Mouse (Mus musculus) forebrain, embryonic 13.5 days (tissue): ENCODE data around the gene Tnrc6c. TPM values are rescaled to one million over a fixed set of nuclear protein-coding genes. Genes with fewer than 3 reads are reported as not detected.

Experiments used
- ATAC-seq: fragments of 200-750 bp; cut with Nextera tagmentation; 2 replicates; pipeline ENCODE4 v1.8.0; 2017
- H3K27ac ChIP-seq: fragments of 300-500 bp; sonication (generic); 2 replicates; pipeline ENCODE4 v1.5.1; 2015; ENCODE audit warnings: inconsistent platforms, mild to moderate bottlenecking, moderate library complexity
- H3K27me3 ChIP-seq: fragments of 300-500 bp; sonication (generic); 2 replicates; pipeline ENCODE4 v1.6.1; 2015; ENCODE audit warnings: mild to moderate bottlenecking, inconsistent platforms
- H3K36me3 ChIP-seq: fragments of 300-500 bp; sonication (generic); 2 replicates; pipeline ENCODE4 v1.6.1; 2015; ENCODE audit warnings: mild to moderate bottlenecking, inconsistent platforms; ENCODE audit not compliant: poor library complexity, severe bottlenecking
- H3K4me1 ChIP-seq: fragments of 300-500 bp; sonication (generic); 2 replicates; pipeline ENCODE4 v1.6.1; 2015; ENCODE audit warnings: inconsistent platforms
- H3K4me2 ChIP-seq: fragments of 300-500 bp; sonication (generic); 2 replicates; pipeline ENCODE4 v1.6.1; 2015; ENCODE audit warnings: inconsistent platforms, mild to moderate bottlenecking, moderate library complexity
- H3K4me3 ChIP-seq: fragments of 300-500 bp; sonication (generic); 2 replicates; pipeline ENCODE4 v1.5.1; 2015; ENCODE audit warnings: mild to moderate bottlenecking, inconsistent platforms
- H3K9ac ChIP-seq: fragments of 300-500 bp; sonication (generic); 2 replicates; pipeline ENCODE4 v1.6.1; 2015; ENCODE audit warnings: mild to moderate bottlenecking, inconsistent platforms
- H3K9me3 ChIP-seq: fragments of 300-500 bp; sonication (generic); replicated peaks from 2 replicates; pipeline ENCODE4 v1.6.1; 2016; ENCODE audit warnings: inconsistent platforms
- WGBS: fragments of 180-500 bp; shearing (Covaris S2); methylation state at CpG from one replicate; pipeline ENCODE4 v1.1.7; 2015; 5-methylcytosine and 5-hydroxymethylcytosine counted together
- polyA plus RNA-seq: library from polyadenylated mRNA; unstranded; fragments of >200 nt; fragmentation: Nextera tagmentation; extraction: Ambion mirVana; gene quantifications from 2 replicates; pipeline ENCODE4 v1.2.1, GENCODE M21; 2015

Tnrc6c gene
- polyA plus RNA-seq, 1 experiment from 2014 or later = 23.7 TPM

GRCm38 (mm10) chr11:117764319-117764718, 110.2 kb downstream of the Tnrc6c start:
- WGBS = 91% methylated on average over 9 of the region's 9 CpGs
- Histone ChIP-seq H3K27ac (no peak overlapping the region), H3K9ac (no peak overlapping the region), H3K4me3 (no peak overlapping the region), H3K9me3 (no peaks in the 10 kb centered on the region), H3K4me1 (peaks cover 5% of the 10 kb centered on the region), H3K36me3 (peaks cover 73% of the 10 kb centered on the region), H3K4me2 (no peak overlapping the region), H3K27me3 (no peaks in the 10 kb centered on the region)
- no peak for ATAC-seq

- peaks cover 15% of the 10 kb centered on the region for H3K4me1 ChIP-seq
- H3K9ac ChIP-seq = no peak overlapping the region
- H3K9me3 ChIP-seq = no peaks in the 10 kb centered on the region
- WGBS = 91% methylated on average over 5 of the region's 5 CpGs
- H3K4me3 ChIP-seq = no peak overlapping the region
- H3K4me2 ChIP-seq = no peak overlapping the region
- no peak for ATAC-seq
- peaks cover 62% of the 10 kb centered on the region for H3K36me3 ChIP-seq
- no peak overlapping the region for H3K27ac ChIP-seq
- no peaks in the 10 kb centered on the region for H3K27me3 ChIP-seq
Observed at GRCm38 (mm10) chr11:117765361-117765760, 111.3 kb downstream of the Tnrc6c start.

- Histone ChIP-seq H3K9me3 (no peaks in the 10 kb centered on the region), H3K4me2 (no peak overlapping the region), H3K4me1 (peaks cover 16% of the 10 kb centered on the region), H3K27ac (no peak overlapping the region; the same call in 1 of the 2 replicates), H3K36me3 (peaks cover 53% of the 10 kb centered on the region), H3K4me3 (no peak overlapping the region), H3K9ac (no peak overlapping the region), H3K27me3 (no peaks in the 10 kb centered on the region)
- no peak for ATAC-seq
- WGBS = 85% methylated on average over 3 of the region's 3 CpGs
Observed at GRCm38 (mm10) chr11:117766275-117766674, 112.2 kb downstream of the Tnrc6c start.

- Histone ChIP-seq H3K4me1 (peaks cover 16% of the 10 kb centered on the region), H3K9me3 (no peaks in the 10 kb centered on the region), H3K4me3 (no peak overlapping the region), H3K9ac (no peak overlapping the region; the same call in 1 of the 2 replicates), H3K27ac (peak overlapping the region; percentile 28; the same call in 1 of the 2 replicates), H3K4me2 (no peak overlapping the region), H3K36me3 (peaks cover 29% of the 10 kb centered on the region), H3K27me3 (no peaks in the 10 kb centered on the region)
- 78% methylated on average over 20 of the region's 20 CpGs for WGBS
- no peak for ATAC-seq
Observed at GRCm38 (mm10) chr11:117768725-117769682, 114.9 kb downstream of the Tnrc6c start.

- Histone ChIP-seq H3K4me2 (no peak overlapping the region), H3K36me3 (peaks cover 23% of the 10 kb centered on the region), H3K9me3 (no peaks in the 10 kb centered on the region), H3K4me1 (peaks cover 16% of the 10 kb centered on the region), H3K4me3 (no peak overlapping the region), H3K27ac (peak overlapping the region; percentile 28; the same call in 1 of the 2 replicates), H3K9ac (no peak overlapping the region), H3K27me3 (no peaks in the 10 kb centered on the region)
- WGBS = 69% methylated on average over 7 of the region's 7 CpGs
- 0 out of 2 replicates have a peak, but pooled peaks have one; percentile 14 for ATAC-seq
Observed at GRCm38 (mm10) chr11:117769683-117770047, 115.6 kb downstream of the Tnrc6c start.

- Histone ChIP-seq H3K27me3 (no peaks in the 10 kb centered on the region), H3K4me2 (no peak overlapping the region), H3K4me3 (no peak overlapping the region), H3K9ac (no peak overlapping the region), H3K9me3 (no peaks in the 10 kb centered on the region), H3K4me1 (peaks cover 16% of the 10 kb centered on the region), H3K27ac (no peak overlapping the region), H3K36me3 (peaks cover 15% of the 10 kb centered on the region)
- WGBS = 83% methylated on average over 10 of the region's 10 CpGs
- ATAC-seq = no peak
Observed at GRCm38 (mm10) chr11:117770407-117770806, 116.3 kb downstream of the Tnrc6c start.

- 93% methylated on average over 7 of the region's 7 CpGs for WGBS
- Histone ChIP-seq H3K36me3 (no peaks in the 10 kb centered on the region), H3K9me3 (no peaks in the 10 kb centered on the region), H3K4me3 (no peak overlapping the region), H3K9ac (no peak overlapping the region), H3K4me1 (peaks cover 16% of the 10 kb centered on the region), H3K27me3 (no peaks in the 10 kb centered on the region), H3K27ac (no peak overlapping the region), H3K4me2 (no peak overlapping the region)
- ATAC-seq = no peak
Observed at GRCm38 (mm10) chr11:117772352-117772751, 118.3 kb downstream of the Tnrc6c start.

- Histone ChIP-seq H3K9ac (no peak overlapping the region), H3K27ac (no peak overlapping the region), H3K4me2 (no peak overlapping the region), H3K9me3 (no peaks in the 10 kb centered on the region), H3K36me3 (no peaks in the 10 kb centered on the region), H3K4me1 (peaks cover 12% of the 10 kb centered on the region), H3K4me3 (no peak overlapping the region), H3K27me3 (peaks cover 15% of the 10 kb centered on the region)
- 90% methylated on average over 10 of the region's 10 CpGs for WGBS
- no peak for ATAC-seq
Observed at GRCm38 (mm10) chr11:117774925-117775324, 120.8 kb downstream of the Tnrc6c start.

GRCm38 (mm10) chr11:117775540-117775939, 121.5 kb downstream of the Tnrc6c start:
- peaks cover 21% of the 10 kb centered on the region for H3K27me3 ChIP-seq
- no peak overlapping the region for H3K9ac ChIP-seq
- no peak overlapping the region for H3K4me2 ChIP-seq
- no peak overlapping the region for H3K27ac ChIP-seq
- no peaks in the 10 kb centered on the region for H3K9me3 ChIP-seq
- 86% methylated on average over 11 of the region's 13 CpGs for WGBS
- H3K36me3 ChIP-seq = no peaks in the 10 kb centered on the region
- H3K4me3 ChIP-seq = no peak overlapping the region
- ATAC-seq = no peak
- H3K4me1 ChIP-seq = peaks cover 13% of the 10 kb centered on the region

GRCm38 (mm10) chr11:117776085-117776792, 122.2 kb downstream of the Tnrc6c start:
- Histone ChIP-seq H3K4me2 (no peak overlapping the region), H3K4me1 (peaks cover 19% of the 10 kb centered on the region), H3K9ac (no peak overlapping the region), H3K27me3 (peaks cover 28% of the 10 kb centered on the region), H3K36me3 (no peaks in the 10 kb centered on the region), H3K4me3 (no peak overlapping the region), H3K9me3 (no peaks in the 10 kb centered on the region), H3K27ac (no peak overlapping the region)
- WGBS = 90% methylated on average over 14 of the region's 14 CpGs
- ATAC-seq = no peak

- Histone ChIP-seq H3K27ac (no peak overlapping the region), H3K27me3 (peaks cover 37% of the 10 kb centered on the region), H3K4me1 (peaks cover 19% of the 10 kb centered on the region), H3K4me2 (no peak overlapping the region), H3K4me3 (no peak overlapping the region), H3K36me3 (no peaks in the 10 kb centered on the region), H3K9ac (no peak overlapping the region), H3K9me3 (no peaks in the 10 kb centered on the region)
- no peak for ATAC-seq
- 88% methylated on average over 5 of the region's 5 CpGs for WGBS
Observed at GRCm38 (mm10) chr11:117777111-117777510, 123.0 kb downstream of the Tnrc6c start.

GRCm38 (mm10) chr11:117778031-117778430, 123.9 kb downstream of the Tnrc6c start:
- H3K27ac ChIP-seq = no peak overlapping the region
- ATAC-seq = no peak
- no peaks in the 10 kb centered on the region for H3K36me3 ChIP-seq
- peaks cover 46% of the 10 kb centered on the region for H3K27me3 ChIP-seq
- H3K4me3 ChIP-seq = no peak overlapping the region
- no peaks in the 10 kb centered on the region for H3K9me3 ChIP-seq
- 93% methylated on average over 11 of the region's 11 CpGs for WGBS
- H3K4me2 ChIP-seq = no peak overlapping the region
- H3K9ac ChIP-seq = no peak overlapping the region
- H3K4me1 ChIP-seq = peaks cover 21% of the 10 kb centered on the region
